Comparison of ENCODE assay signal across 8 mouse cellular contexts in the genomic region with DNA sequence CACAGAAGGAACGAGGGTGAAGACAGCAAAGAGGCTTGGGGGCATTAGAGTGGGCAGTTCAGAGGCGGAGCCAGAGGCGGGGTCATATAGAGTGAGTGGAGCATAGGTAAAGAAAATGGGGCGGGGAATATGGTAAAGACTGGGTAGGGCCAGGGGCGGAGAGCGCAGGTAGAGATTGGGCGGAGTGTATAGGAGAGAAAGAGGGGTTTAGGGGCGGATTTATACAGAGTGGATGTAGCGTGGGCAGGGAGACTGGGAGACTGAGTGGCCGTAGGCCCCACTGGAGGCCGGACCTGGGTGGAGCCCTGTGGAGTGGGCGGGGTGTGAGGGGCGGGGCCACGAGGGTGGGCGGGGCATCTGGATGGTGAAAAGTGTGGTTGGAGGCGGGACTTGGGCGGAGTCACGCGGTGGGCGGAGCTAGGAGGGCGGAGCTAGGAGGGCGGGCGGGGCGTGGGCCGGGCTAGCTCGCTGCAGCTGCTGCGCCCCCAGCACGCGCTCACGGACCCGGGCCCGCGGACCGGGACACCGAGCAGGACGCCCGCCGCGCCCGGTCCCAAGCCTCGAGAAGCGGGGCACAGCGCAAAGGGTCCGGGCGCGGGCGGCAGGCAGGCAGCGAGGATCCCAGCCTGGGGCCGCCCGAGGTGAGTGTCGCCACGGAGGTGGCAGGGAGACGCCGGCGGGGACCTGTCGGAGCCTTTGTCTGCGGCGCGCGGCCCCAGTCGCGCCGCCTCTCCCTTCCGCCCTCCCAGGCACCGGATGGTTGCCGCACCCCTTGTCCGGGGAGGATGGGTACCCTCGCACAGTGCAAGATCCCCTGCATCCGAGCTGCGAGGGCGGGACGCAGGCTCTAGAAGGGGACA. TPM values are rescaled to one million over a fixed set of nuclear protein-coding genes. Genes with fewer than 3 reads are reported as not detected.
DNase-seq lines count a peak whose midpoint lies in the region; ATAC-seq lines count a peak whose summit lies in the region.

No protein-coding gene starts in this region.

- DNase-seq in frontal cortex, postnatal 36 days (ENCODE audit: low spot score in 2 of 2), result no peak
- DNase-seq in ES-CJ7 (ENCODE audit: low read depth, low spot score), result peak; percentile 83
- peak; percentile 73 to 87 for DNase-seq in cerebellum, postnatal 14 days
- peak; percentile 38 to 47 for DNase-seq in natural killer cell, adult 2 months (ENCODE audit: low spot score in 2 of 2)
- no peak for DNase-seq in ovary, postnatal 36 days (ENCODE audit: low spot score)

- peaks cover 19% of the 10 kb centered on the region for H3K4me1 ChIP-seq in limb, embryonic 15.5 days

- H3K9me3 ChIP-seq in limb, embryonic 15.5 days, result no peaks in the 10 kb centered on the region

- H3K4me3 ChIP-seq in limb, embryonic 15.5 days, result peak overlapping the region; percentile 60

- peak; percentile 21; the same call in 1 of the 2 replicates for ATAC-seq in frontal cortex, adult (ENCODE audit: low TSS enrichment)
- ATAC-seq in granulocyte monocyte progenitor cell, adult 5-6 weeks (replicated peaks; ENCODE audit: poor library complexity, severe bottlenecking), result peak; percentile 56
- peak; percentile 75 for ATAC-seq in limb, embryonic 15.5 days (ENCODE audit: insufficient number of reproducible peaks, low FRiP score, low TSS enrichment, low read depth)

- under 1% methylated on average over 57 of the region's 72 CpGs for WGBS in limb, embryonic 15.5 days

- peak overlapping the region; percentile 51 for H3K9ac ChIP-seq in limb, embryonic 15.5 days

- no peaks in the 10 kb centered on the region for H3K36me3 ChIP-seq in limb, embryonic 15.5 days

- H3K27me3 ChIP-seq in limb, embryonic 15.5 days, result peaks cover 29% of the 10 kb centered on the region

- no peak overlapping the region for H3K27ac ChIP-seq in limb, embryonic 15.5 days

- peak overlapping the region; percentile 99 for H3K4me2 ChIP-seq in limb, embryonic 15.5 days

RNA-seq across cellular contexts. Expression of gene Slc29a4, which starts 9.6 kb away (rescaled TPM):
- 0.09 TPM in 1 of 2 replicates, not detected in the other for total RNA-seq in granulocyte monocyte progenitor cell, adult 5-6 weeks (2014; fragmentation: Nextera tagmentation)
- not detected in 2 replicates for total RNA-seq in granulocyte monocyte progenitor cell, adult 5-6 weeks (2017)
- 3.9 and 5.4 TPM in 2 replicates for polyA plus RNA-seq in limb, embryonic 15.5 days (2015; fragmentation: Nextera tagmentation; extraction: Ambion mirVana)

Comparison
In these comparisons a context has a peak if more than half of its experiments do, and no peak if none do; other contexts are left out.
1. ATAC-seq: peak in every context shown above with its lines; median percentile 75 in limb, embryonic 15.5 days; 56 in granulocyte monocyte progenitor cell, adult 5-6 weeks; 21 in frontal cortex, adult.
2. DNase-seq: peak in ES-CJ7 (single experiment), cerebellum, postnatal 14 days (2 of 2) and natural killer cell, adult 2 months (2 of 2); none in frontal cortex, postnatal 36 days (0 of 2) and ovary, postnatal 36 days (single experiment).